Comparison of ENCODE assay signal across 8 mouse cellular contexts in genomic region chr16:52134631-52135227, GRCm38 (mm10).
A peak's percentile ranks its signal among the peaks of the same experiment; 100 is the strongest.
DNase-seq lines count a peak whose midpoint lies in the region; ATAC-seq and TF ChIP-seq lines count a peak whose summit lies in the region.

No protein-coding gene starts in this region.

- peaks cover 19% of the 10 kb centered on the region for H3K36me3 ChIP-seq in embryonic facial prominence, embryonic 14.5 days (ENCODE audit: control insufficient read depth, insufficient read depth, low read length)
- peaks cover 32% of the 10 kb centered on the region for H3K36me3 ChIP-seq in kidney, embryonic 15.5 days

- DNase-seq in lung, adult 18-20 months: peak; percentile 34 to 54
- DNase-seq in lung, adult 2 months: no peak
- peak; percentile 86 for DNase-seq in embryonic facial prominence, embryonic 14.5 days (ENCODE audit: low spot score)
- peak; percentile 55 for DNase-seq in gonadal fat pad, adult 2 months (ENCODE audit: low read depth)
- peak; percentile 37 to 68 for DNase-seq in layer of hippocampus, postnatal 14 days (ENCODE audit: low spot score in 2 of 2)
- no peak for DNase-seq in spleen, postnatal 14 days (ENCODE audit: low spot score in 2 of 2)

- peak overlapping the region; percentile 8; the same call in 1 of the 2 replicates for H3K4me2 ChIP-seq in embryonic facial prominence, embryonic 14.5 days (ENCODE audit: low read depth, low read length)
- no peak overlapping the region for H3K4me2 ChIP-seq in kidney, embryonic 15.5 days

- no peak for TF ChIP-seq CTCF in lung, adult 2 months (IDR thresholded peaks at IDR 0.05; ENCODE audit: insufficient read depth, low read length)

- H3K27me3 ChIP-seq in embryonic facial prominence, embryonic 14.5 days (replicated peaks; ENCODE audit: control insufficient read depth, insufficient read depth, low read length): no peaks in the 10 kb centered on the region
- no peaks in the 10 kb centered on the region for H3K27me3 ChIP-seq in kidney, embryonic 15.5 days

- H3K4me1 ChIP-seq in lung, adult 2 months (ENCODE audit: control insufficient read depth, insufficient read depth, low read length): peaks cover 18% of the 10 kb centered on the region
- peaks cover 17% of the 10 kb centered on the region for H3K4me1 ChIP-seq in embryonic facial prominence, embryonic 14.5 days (ENCODE audit: control insufficient read depth, insufficient read depth, low read length)
- peaks cover 6% of the 10 kb centered on the region; the same call in 1 of the 2 replicates for H3K4me1 ChIP-seq in kidney, embryonic 15.5 days

- peak overlapping the region; percentile 1; the same call in 1 of the 2 replicates for H3K27ac ChIP-seq in embryonic facial prominence, embryonic 14.5 days (replicated peaks; ENCODE audit: low read depth, low read length)
- no peak overlapping the region for H3K27ac ChIP-seq in kidney, embryonic 15.5 days

- no peak overlapping the region for H3K9ac ChIP-seq in embryonic facial prominence, embryonic 14.5 days (ENCODE audit: low read depth, low read length)
- H3K9ac ChIP-seq in kidney, embryonic 15.5 days: no peak overlapping the region

- 53% methylated on average over 11 of the region's 11 CpGs for WGBS in lung, adult 2 months
- WGBS in embryonic facial prominence, embryonic 14.5 days: 32% methylated on average over 11 of the region's 11 CpGs
- 62% methylated on average over 11 of the region's 11 CpGs for WGBS in kidney, embryonic 15.5 days

- TF ChIP-seq POLR2A in lung, adult 2 months (IDR thresholded peaks at IDR 0.05; ENCODE audit: borderline replicate concordance, extremely low read depth, low read depth, low read length): no peak

- peak; percentile 90 for ATAC-seq in embryonic facial prominence, embryonic 14.5 days (ENCODE audit: low read depth)
- ATAC-seq in monocyte, adult 5-6 weeks (replicated peaks; ENCODE audit: insufficient number of reproducible peaks, low FRiP score, low TSS enrichment, poor library complexity, severe bottlenecking): 0 out of 2 replicates have a peak, but pooled peaks have one; percentile 42
- ATAC-seq in kidney, embryonic 15.5 days (replicated peaks; ENCODE audit: low FRiP score): no peak; the same call in 1 of the 2 replicates

- H3K4me3 ChIP-seq in lung, adult 2 months (replicated peaks; ENCODE audit: extremely low read depth, low read depth, low read length): no peak overlapping the region
- no peak overlapping the region for H3K4me3 ChIP-seq in embryonic facial prominence, embryonic 14.5 days (ENCODE audit: low read depth, low read length)
- no peak overlapping the region for H3K4me3 ChIP-seq in kidney, embryonic 15.5 days (replicated peaks)

- no peaks in the 10 kb centered on the region for H3K9me3 ChIP-seq in embryonic facial prominence, embryonic 14.5 days (ENCODE audit: control insufficient read depth, low read length)
- no peaks in the 10 kb centered on the region for H3K9me3 ChIP-seq in kidney, embryonic 15.5 days (replicated peaks)

Comparison
In these comparisons a context has a peak if more than half of its experiments do, and no peak if none do; other contexts are left out.
1. DNase-seq: peak in lung, adult 18-20 months (2 of 2), embryonic facial prominence, embryonic 14.5 days (single experiment), gonadal fat pad, adult 2 months (single experiment) and layer of hippocampus, postnatal 14 days (2 of 2); none in lung, adult 2 months (single experiment) and spleen, postnatal 14 days (0 of 2).